Mouse (Mus musculus) liver, embryonic 16.5 days (tissue): ENCODE measurements at regions not wholly inside any gene's neighbourhood (a gene's known extent, or its start where the extent isn't known, plus 50 kb on each side); places are given as distances from the start of the nearest gene placed in this dataset.
"Not testable (repeated sequence)": the region's sequence is repeated elsewhere in the genome, so short reads cannot be mapped to it uniquely, and the experiment has no call there.

Experiments used
- ATAC-seq: fragments of 200-750 bp; cut with Nextera tagmentation; 2 replicates; pipeline ENCODE4 v1.8.0; 2017; ENCODE audit warnings: low read depth, mild to moderate bottlenecking, moderate number of reproducible peaks, moderate library complexity
- H3K27ac ChIP-seq: fragments of 300-500 bp; sonication (generic); 2 replicates; pipeline ENCODE4 v1.5.1; 2014; ENCODE audit warnings: mild to moderate bottlenecking, low read length
- H3K27me3 ChIP-seq: fragments of 300-500 bp; sonication (generic); 2 replicates; pipeline ENCODE4 v1.6.1; 2014; ENCODE audit warnings: low read depth, low read length, mixed read lengths; ENCODE audit not compliant: control insufficient read depth, insufficient read depth
- H3K36me3 ChIP-seq: fragments of 300-500 bp; sonication (generic); 2 replicates; pipeline ENCODE4 v1.6.1; 2014; ENCODE audit warnings: mild to moderate bottlenecking; ENCODE audit not compliant: control insufficient read depth, insufficient read depth
- H3K4me1 ChIP-seq: fragments of 300-500 bp; sonication (generic); 2 replicates; pipeline ENCODE4 v1.6.1; 2014; ENCODE audit warnings: low read depth, low read length, mixed read lengths; ENCODE audit not compliant: control insufficient read depth
- H3K4me2 ChIP-seq: fragments of 300-500 bp; sonication (generic); 2 replicates; pipeline ENCODE4 v1.6.1; 2014; ENCODE audit warnings: low read depth, low read length, mixed read lengths
- H3K4me3 ChIP-seq: fragments of 300-500 bp; sonication (generic); 2 replicates; pipeline ENCODE4 v1.5.1; 2014; ENCODE audit warnings: low read depth, mild to moderate bottlenecking, low read length
- H3K9ac ChIP-seq: fragments of 300-500 bp; sonication (generic); 2 replicates; pipeline ENCODE4 v1.6.1; 2014; ENCODE audit warnings: low read depth, low read length
- H3K9me3 ChIP-seq: fragments of 300-500 bp; sonication (generic); replicated peaks from 2 replicates; pipeline ENCODE4 v1.6.1; 2016; ENCODE audit warnings: low read length; ENCODE audit not compliant: control insufficient read depth
- WGBS: fragments of 180-500 bp; shearing (Covaris S2); extraction: QIAGEN DNeasy Blood & Tissue Kit; methylation state at CpG from one replicate; pipeline ENCODE4 v1.1.7; 2014; ENCODE audit not compliant: insufficient replicate concordance; 5-methylcytosine and 5-hydroxymethylcytosine counted together

DNA sequence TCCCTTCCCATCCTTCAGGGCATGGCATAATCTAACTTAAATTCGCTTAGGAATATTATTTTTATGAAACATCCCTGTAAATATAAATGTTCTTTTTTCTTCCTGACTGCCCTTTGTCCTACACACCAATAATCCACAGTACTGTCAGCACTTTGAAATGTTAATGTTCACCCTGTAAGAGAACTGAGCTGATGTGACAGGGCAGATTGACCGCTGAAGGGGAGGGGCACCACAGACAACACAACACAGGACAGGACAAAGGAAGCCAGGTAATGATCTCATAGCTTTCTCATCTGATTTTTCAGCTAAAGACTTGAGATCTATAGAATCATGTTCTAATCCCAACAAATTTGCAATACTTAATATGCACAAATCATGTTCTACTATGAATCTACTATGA lies 212.2 kb upstream of the Snrpn start:
- H3K9me3 ChIP-seq, H3K9ac ChIP-seq, H3K36me3 ChIP-seq, ATAC-seq, H3K4me1 ChIP-seq, H3K4me2 ChIP-seq, H3K4me3 ChIP-seq, H3K27me3 ChIP-seq, H3K27ac ChIP-seq: not testable (repeated sequence)
- WGBS, result 47% methylated on average over 2 of the region's 2 CpGs
